Mouse (Mus musculus) ES-Bruce4 (cell line): ENCODE measurements around the gene Phkg2.

Source experiments
- CTCF ChIP-seq: IDR thresholded peaks from one replicate; pipeline ENCODE4 v1.8.1; 2011; ENCODE audit warnings: low read depth, low read length
- EP300 ChIP-seq: IDR thresholded peaks from 2 replicates; pipeline ENCODE4 v1.6.1; 2011; ENCODE audit warnings: low read depth, low read length; ENCODE audit not compliant: insufficient read depth

- TF ChIP-seq CTCF (no peak), EP300 (no peak)
Measured at GRCm38 (mm10) chr7:127586149-127586548, 13.0 kb downstream of the Phkg2 start.
